In genomic region chr19:55253239-55253569, GRCm38 (mm10) we compare ENCODE assay signal across 8 mouse cellular contexts. TPM values are rescaled to one million over a fixed set of nuclear protein-coding genes. Genes with fewer than 3 reads are reported as not detected.
DNase-seq lines count a peak whose midpoint lies in the region; ATAC-seq and TF ChIP-seq lines count a peak whose summit lies in the region.

No protein-coding gene starts in this region.

- peak overlapping the region; percentile 88 for H3K4me2 ChIP-seq in kidney, postnatal 0 days (ENCODE audit: low read length)
- peak overlapping the region; percentile 72 for H3K4me2 ChIP-seq in hindbrain, embryonic 13.5 days

- H3K4me1 ChIP-seq in kidney, postnatal 0 days (replicated peaks; ENCODE audit: insufficient read depth, low read length), result peaks cover 3% of the 10 kb centered on the region; the same call in 1 of the 2 replicates
- peaks cover 2% of the 10 kb centered on the region for H3K4me1 ChIP-seq in cortical plate, adult 2 months (ENCODE audit: control insufficient read depth, insufficient read depth, low read length)
- peaks cover 20% of the 10 kb centered on the region for H3K4me1 ChIP-seq in hindbrain, embryonic 13.5 days (replicated peaks)
- peaks cover 80% of the 10 kb centered on the region for H3K4me1 ChIP-seq in megakaryocyte, embryonic 14.5 days

- H3K9me3 ChIP-seq in kidney, postnatal 0 days (replicated peaks; ENCODE audit: low read length), result no peaks in the 10 kb centered on the region
- H3K9me3 ChIP-seq in hindbrain, embryonic 13.5 days, result no peaks in the 10 kb centered on the region
- H3K9me3 ChIP-seq in megakaryocyte, embryonic 14.5 days, result no peaks in the 10 kb centered on the region

- no peak for TF ChIP-seq CTCF in kidney, postnatal 0 days (IDR thresholded peaks at IDR 0.05; ENCODE audit: low read depth)
- TF ChIP-seq CTCF in cortical plate, adult 2 months (IDR thresholded peaks at IDR 0.05; ENCODE audit: extremely low read depth, insufficient read depth, low read length), result no peak

- H3K27ac ChIP-seq in kidney, postnatal 0 days, result peak overlapping the region; percentile 91
- H3K27ac ChIP-seq in cortical plate, adult 2 months (ENCODE audit: insufficient read depth, low read length), result peak overlapping the region; percentile 36
- H3K27ac ChIP-seq in hindbrain, embryonic 13.5 days, result peak overlapping the region; percentile 30; the same call in 1 of the 2 replicates

- peak overlapping the region; percentile 80 for H3K9ac ChIP-seq in kidney, postnatal 0 days (ENCODE audit: low read depth, low read length)
- H3K9ac ChIP-seq in hindbrain, embryonic 13.5 days, result peak overlapping the region; percentile 76

- no peaks in the 10 kb centered on the region for H3K36me3 ChIP-seq in kidney, postnatal 0 days (ENCODE audit: insufficient read depth, low read length)
- no peaks in the 10 kb centered on the region for H3K36me3 ChIP-seq in hindbrain, embryonic 13.5 days
- H3K36me3 ChIP-seq in megakaryocyte, embryonic 14.5 days (replicated peaks; ENCODE audit: low read length), result peaks cover 21% of the 10 kb centered on the region

- H3K4me3 ChIP-seq in kidney, postnatal 0 days (replicated peaks; ENCODE audit: low read depth, low read length), result peak overlapping the region; percentile 60
- H3K4me3 ChIP-seq in cortical plate, adult 2 months (ENCODE audit: insufficient read depth, low read length), result peak overlapping the region; percentile 51
- H3K4me3 ChIP-seq in hindbrain, embryonic 13.5 days, result peak overlapping the region; percentile 53
- peak overlapping the region; percentile 98 for H3K4me3 ChIP-seq in megakaryocyte, embryonic 14.5 days (replicated peaks)

- WGBS in kidney, postnatal 0 days, result 1% methylated on average over 9 of the region's 9 CpGs
- WGBS in hindbrain, embryonic 13.5 days, result under 1% methylated on average over 9 of the region's 9 CpGs

- no peak for ATAC-seq in kidney, postnatal 0 days (replicated peaks; ENCODE audit: low FRiP score, low read depth)
- ATAC-seq in hindbrain, embryonic 13.5 days (ENCODE audit: low FRiP score), result peak; percentile 22; the same call in 1 of the 2 replicates

- DNase-seq in kidney, postnatal 0 days (ENCODE audit: low spot score), result no peak
- DNase-seq in kidney, postnatal 10 days, result no peak
- DNase-seq in adrenal gland, adult (ENCODE audit: inconsistent age in 2 of 2, low spot score in 1 of 2), result no peak
- no peak for DNase-seq in right cerebral cortex, adult 18-20 months
- no peak for DNase-seq in gastrocnemius, postnatal 25 days

- no peaks in the 10 kb centered on the region for H3K27me3 ChIP-seq in kidney, postnatal 0 days (ENCODE audit: insufficient read depth, low read length)
- no peaks in the 10 kb centered on the region for H3K27me3 ChIP-seq in hindbrain, embryonic 13.5 days
- H3K27me3 ChIP-seq in megakaryocyte, embryonic 14.5 days (replicated peaks), result no peaks in the 10 kb centered on the region

- no peak for TF ChIP-seq POLR2A in cortical plate, adult 2 months (IDR thresholded peaks at IDR 0.05; ENCODE audit: extremely low read depth, insufficient read depth, low read length)

RNA-seq across cellular contexts. Expression of gene Acsl5, which starts 1.5 kb away (rescaled TPM):
- 60.6 and 64.8 TPM in 2 replicates for polyA plus RNA-seq in kidney, postnatal 0 days (2015; fragmentation: Nextera tagmentation; extraction: Ambion mirVana)
- 33.8 and 45.5 TPM in 2 replicates for polyA plus RNA-seq in cortical plate, adult 2 months (2012; rRNA removed)
- polyA plus RNA-seq in hindbrain, embryonic 13.5 days (2015; fragmentation: Nextera tagmentation; extraction: Ambion mirVana), result 14.7 and 17.0 TPM in 2 replicates
- polyA plus RNA-seq in megakaryocyte, embryonic 14.5 days (2012; ENCODE audit: insufficient read depth, low replicate concordance), result 1.9 and 21.0 TPM in 2 replicates
- 1 to 10 TPM; 3.8 to 4.5 TPM for total RNA-seq in gastrocnemius, postnatal 25 days (2021)

RNA-seq across cellular contexts. Expression of gene Gucy2g, which starts 12.2 kb away (rescaled TPM):
- polyA plus RNA-seq in kidney, postnatal 0 days (2015; fragmentation: Nextera tagmentation; extraction: Ambion mirVana), result 0.34 and 0.36 TPM in 2 replicates
- 3.9 and 5.3 TPM in 2 replicates for polyA plus RNA-seq in cortical plate, adult 2 months (2012; rRNA removed)
- 0.08 and 0.09 TPM in 2 replicates for polyA plus RNA-seq in hindbrain, embryonic 13.5 days (2015; fragmentation: Nextera tagmentation; extraction: Ambion mirVana)
- polyA plus RNA-seq in megakaryocyte, embryonic 14.5 days (2012; ENCODE audit: insufficient read depth, low replicate concordance), result 0.97 and 1.6 TPM in 2 replicates
- under 1 TPM in 1 of 2 experiments, not detected in 1; 0.23 TPM for total RNA-seq in gastrocnemius, postnatal 25 days (2021)

Comparison
In these comparisons a context has a peak if more than half of its experiments do, and no peak if none do; other contexts are left out.
1. H3K27ac ChIP-seq: peak in every context shown above with its lines; median percentile 91 in kidney, postnatal 0 days; 36 in cortical plate, adult 2 months; 30 in hindbrain, embryonic 13.5 days.